Mouse (Mus musculus): ENCODE measurements around the gene Olfr1215. TPM values are rescaled to one million over a fixed set of nuclear protein-coding genes. Genes with fewer than 3 reads are reported as not detected.
"Not testable (repeated sequence)": the region's sequence is repeated elsewhere in the genome, so short reads cannot be mapped to it uniquely, and the experiment has no call there.

Gene Olfr1215
- not detected in 2 replicates for total RNA-seq (2014; rRNA removed)
- polyA plus RNA-seq (2015; fragmentation: Nextera tagmentation; extraction: Ambion mirVana) = not detected in 2 replicates

GRCm38 (mm10) chr2:89006873-89007272, at the start of gene Olfr1215:
Gene Olfr1215 (minus strand): TSS chr2:89006973.
- H3K27ac ChIP-seq (ENCODE audit: low read depth, low read length) = no peak within 1 kb of the TSS
- no peak within 1 kb of the TSS for H3K9ac ChIP-seq
- 65% methylated on average over 2 of the region's 2 CpGs for WGBS
- no peaks in the 10 kb centered on the region for H3K4me1 ChIP-seq (ENCODE audit: insufficient read depth)
- DNase-seq (no peak), ATAC-seq (no peak)
- no peak within 1 kb of the TSS for H3K4me2 ChIP-seq (ENCODE audit: low read depth)
- no peaks in the 10 kb centered on the region for H3K27me3 ChIP-seq (ENCODE audit: insufficient read depth, low read length)
- TF ChIP-seq CTCF (IDR thresholded peaks at IDR 0.05; ENCODE audit: low read depth) = no peak
- no peaks in the 10 kb centered on the region for H3K9me3 ChIP-seq (ENCODE audit: low read length)
- H3K36me3 ChIP-seq (ENCODE audit: insufficient read depth) = no peaks in the 10 kb centered on the region
- no peak within 1 kb of the TSS for H3K4me3 ChIP-seq (ENCODE audit: low read depth, low read length)

DNA sequence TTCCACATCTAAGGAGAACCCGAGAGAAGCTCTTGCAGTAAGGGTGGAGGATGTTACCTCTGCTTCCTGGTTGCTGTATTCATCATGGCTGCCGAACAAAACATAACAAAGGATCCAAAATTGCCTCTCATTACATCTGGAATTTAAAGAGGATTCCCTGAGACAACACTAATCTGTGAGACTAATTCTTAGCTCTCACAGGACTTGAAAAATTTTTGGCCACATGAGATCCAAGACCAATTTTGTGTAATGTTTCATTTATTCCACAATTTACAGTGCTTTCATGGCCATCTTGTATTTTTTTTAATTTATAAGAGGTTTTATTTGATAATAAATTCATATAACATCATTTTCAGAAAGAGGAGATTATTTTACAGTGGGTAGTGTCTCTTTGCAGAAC, 25.2 kb upstream of the Olfr1215 start, which contains the start of gene Olfr1217:
Olfr1217 (minus strand) TSS at position 101 of the 400 bp plus-strand sequence.
- no peaks in the 10 kb centered on the region for H3K27me3 ChIP-seq (ENCODE audit: insufficient read depth, low read length)
- H3K4me3 ChIP-seq (ENCODE audit: low read depth, low read length) = no peak within 1 kb of the TSS
- no peak within 1 kb of the TSS for H3K27ac ChIP-seq (ENCODE audit: low read depth, low read length)
- DNase-seq = no peak
- no peak within 1 kb of the TSS for H3K9ac ChIP-seq
- no peak for TF ChIP-seq CTCF (IDR thresholded peaks at IDR 0.05; ENCODE audit: low read depth)
- no peak for ATAC-seq
- WGBS = 63% methylated on average over 2 of the region's 2 CpGs
- H3K36me3 ChIP-seq (ENCODE audit: insufficient read depth) = no peaks in the 10 kb centered on the region
- H3K9me3 ChIP-seq (ENCODE audit: low read length) = no peaks in the 10 kb centered on the region
- H3K4me1 ChIP-seq (ENCODE audit: insufficient read depth) = no peaks in the 10 kb centered on the region
- no peak within 1 kb of the TSS for H3K4me2 ChIP-seq (ENCODE audit: low read depth)

GRCm38 (mm10) chr2:89021436-89021835, 14.7 kb upstream of the Olfr1215 start:
- ATAC-seq, DNase-seq: not testable (repeated sequence)

DNA sequence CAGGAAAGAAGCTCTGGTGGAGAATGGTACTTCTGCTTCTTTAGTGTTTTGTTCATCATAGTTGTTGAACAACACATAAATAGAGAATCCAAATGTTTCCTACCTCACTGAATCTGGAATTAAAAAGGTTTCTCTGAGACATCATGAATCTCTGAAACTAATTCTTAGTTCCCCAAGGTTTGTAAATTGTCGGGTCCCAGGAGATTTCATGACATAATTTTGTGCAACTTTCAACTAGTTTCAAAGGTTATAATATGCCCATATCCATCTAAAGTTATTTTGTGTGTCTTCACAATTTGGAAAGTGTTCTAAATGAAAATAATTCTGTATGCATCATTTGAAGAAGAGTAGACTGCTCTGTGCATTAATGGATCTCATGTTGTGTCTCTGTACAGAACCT, 11.5 kb upstream of the Olfr1215 start, which contains the start of gene Olfr1216:
Olfr1216 (minus strand) TSS at position 101 of the 400 bp plus-strand sequence.
- ATAC-seq = no peak

More at GRCm38 (mm10) chr2:89021436-89021835, 14.7 kb upstream of the Olfr1215 start:
- H3K36me3 ChIP-seq (ENCODE audit: insufficient read depth); H3K4me3 ChIP-seq (ENCODE audit: low read depth, low read length); H3K27ac ChIP-seq (ENCODE audit: low read depth, low read length); H3K9ac ChIP-seq; H3K4me2 ChIP-seq (ENCODE audit: low read depth); H3K27me3 ChIP-seq (ENCODE audit: insufficient read depth, low read length); H3K9me3 ChIP-seq (ENCODE audit: low read length); H3K4me1 ChIP-seq (ENCODE audit: insufficient read depth): not testable (repeated sequence)
- 77% methylated on average over 3 of the region's 3 CpGs for WGBS

GRCm38 (mm10) chr2:88992553-88992952, 14.2 kb downstream of the Olfr1215 start, which contains the start of gene Olfr1214:
Gene Olfr1214 (minus strand): TSS chr2:88992653.
- no peak within 1 kb of the TSS for H3K27ac ChIP-seq (ENCODE audit: low read depth, low read length)
- no peak within 1 kb of the TSS for H3K4me2 ChIP-seq (ENCODE audit: low read depth)
- H3K36me3 ChIP-seq (ENCODE audit: insufficient read depth) = no peaks in the 10 kb centered on the region
- no peaks in the 10 kb centered on the region for H3K4me1 ChIP-seq (ENCODE audit: insufficient read depth)
- no peak for TF ChIP-seq CTCF (IDR thresholded peaks at IDR 0.05; ENCODE audit: low read depth)
- no peak for DNase-seq
- H3K4me3 ChIP-seq (ENCODE audit: low read depth, low read length) = no peak within 1 kb of the TSS
- no peak for ATAC-seq
- no peak within 1 kb of the TSS for H3K9ac ChIP-seq
- H3K27me3 ChIP-seq (ENCODE audit: insufficient read depth, low read length) = no peaks in the 10 kb centered on the region
- WGBS = 89% methylated on average over 1 of the region's 1 CpGs
- H3K9me3 ChIP-seq (ENCODE audit: low read length) = no peaks in the 10 kb centered on the region

More for the DNA sequence above, 11.5 kb upstream of the Olfr1215 start, which contains the start of gene Olfr1216:
- Histone ChIP-seq H3K36me3 (ENCODE audit: insufficient read depth) (no peaks in the 10 kb centered on the region), H3K4me3 (ENCODE audit: low read depth, low read length) (no peak within 1 kb of the TSS), H3K27ac (ENCODE audit: low read depth, low read length) (no peak within 1 kb of the TSS), H3K27me3 (ENCODE audit: insufficient read depth, low read length) (no peaks in the 10 kb centered on the region), H3K9ac (no peak within 1 kb of the TSS), H3K9me3 (ENCODE audit: low read length) (no peaks in the 10 kb centered on the region), H3K4me1 (ENCODE audit: insufficient read depth) (no peaks in the 10 kb centered on the region), H3K4me2 (ENCODE audit: low read depth) (no peak within 1 kb of the TSS)
- DNase-seq = no peak
- TF ChIP-seq CTCF (IDR thresholded peaks at IDR 0.05; ENCODE audit: low read depth) = no peak
- WGBS = 79% methylated on average over 1 of the region's 1 CpGs

DNA sequence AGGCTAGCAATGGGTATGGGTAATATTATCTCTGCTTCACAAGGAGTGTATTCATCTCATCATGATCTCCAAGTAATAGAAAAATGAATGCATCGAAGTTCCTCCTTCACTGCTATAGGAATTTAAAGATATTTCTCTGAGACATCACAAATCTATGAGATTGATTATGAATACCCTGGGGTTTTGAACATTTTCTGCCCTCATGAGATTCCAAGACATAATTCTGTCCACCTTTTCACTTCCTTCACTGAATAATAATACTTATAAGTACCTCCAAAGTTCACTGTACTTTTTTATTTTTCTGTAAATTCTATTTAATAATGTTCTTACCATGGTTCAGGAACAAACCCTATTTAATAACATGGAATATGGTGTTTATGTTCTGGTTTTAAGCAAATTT, 26.6 kb downstream of the Olfr1215 start, which contains the start of gene Gm13762:
Gm13762 (minus strand) TSS at position 101 of the 400 bp plus-strand sequence.
- no peak for TF ChIP-seq CTCF (IDR thresholded peaks at IDR 0.05; ENCODE audit: low read depth)
- 88% methylated on average over 1 of the region's 1 CpGs for WGBS

GRCm38 (mm10) chr2:88953669-88954068, 53.1 kb downstream of the Olfr1215 start, which contains the start of gene Olfr1212:
Gene Olfr1212 (plus strand): TSS chr2:88953969.
- H3K4me2 ChIP-seq (ENCODE audit: low read depth) = no peak within 1 kb of the TSS
- no peaks in the 10 kb centered on the region for H3K27me3 ChIP-seq (ENCODE audit: insufficient read depth, low read length)
- no peak within 1 kb of the TSS for H3K4me3 ChIP-seq (ENCODE audit: low read depth, low read length)
- no peak for TF ChIP-seq CTCF (IDR thresholded peaks at IDR 0.05; ENCODE audit: low read depth)
- H3K4me1 ChIP-seq (ENCODE audit: insufficient read depth) = no peaks in the 10 kb centered on the region
- H3K9me3 ChIP-seq (ENCODE audit: low read length) = no peaks in the 10 kb centered on the region
- no peaks in the 10 kb centered on the region for H3K36me3 ChIP-seq (ENCODE audit: insufficient read depth)
- H3K27ac ChIP-seq (ENCODE audit: low read depth, low read length) = no peak within 1 kb of the TSS
- H3K9ac ChIP-seq = no peak within 1 kb of the TSS
- no peak for ATAC-seq
- no peak for DNase-seq

More for the DNA sequence above, 26.6 kb downstream of the Olfr1215 start, which contains the start of gene Gm13762:
- Histone ChIP-seq H3K4me2 (ENCODE audit: low read depth) (no peak within 1 kb of the TSS), H3K27ac (ENCODE audit: low read depth, low read length) (no peak within 1 kb of the TSS), H3K9me3 (ENCODE audit: low read length) (no peaks in the 10 kb centered on the region), H3K4me1 (ENCODE audit: insufficient read depth) (no peaks in the 10 kb centered on the region), H3K36me3 (ENCODE audit: insufficient read depth) (no peaks in the 10 kb centered on the region), H3K9ac (no peak within 1 kb of the TSS), H3K27me3 (ENCODE audit: insufficient read depth, low read length) (no peaks in the 10 kb centered on the region), H3K4me3 (ENCODE audit: low read depth, low read length) (no peak within 1 kb of the TSS)
- ATAC-seq = no peak
- DNase-seq = no peak

Other genes starting within 250 kb of the Olfr1215 start
- not detected in 2 replicates for gene Olfr1199, start 246.5 kb downstream of the Olfr1215 start, total RNA-seq (2014; rRNA removed)
- not detected in 2 replicates for gene Olfr1199, start 246.5 kb downstream of the Olfr1215 start, polyA plus RNA-seq (2015; fragmentation: Nextera tagmentation; extraction: Ambion mirVana)
- gene Olfr1200, start 236.5 kb downstream of the Olfr1215 start, total RNA-seq (2014; rRNA removed) = not detected in 2 replicates
- gene Olfr1200, start 236.5 kb downstream of the Olfr1215 start, polyA plus RNA-seq (2015; fragmentation: Nextera tagmentation; extraction: Ambion mirVana) = not detected in 2 replicates
- not detected in 2 replicates for gene Olfr1201, start 213.9 kb downstream of the Olfr1215 start, total RNA-seq (2014; rRNA removed)
- not detected in 2 replicates for gene Olfr1201, start 213.9 kb downstream of the Olfr1215 start, polyA plus RNA-seq (2015; fragmentation: Nextera tagmentation; extraction: Ambion mirVana)
- gene Olfr1202, start 192.5 kb downstream of the Olfr1215 start, total RNA-seq (2014; rRNA removed) = not detected in 2 replicates
- not detected in 2 replicates for gene Olfr1202, start 192.5 kb downstream of the Olfr1215 start, polyA plus RNA-seq (2015; fragmentation: Nextera tagmentation; extraction: Ambion mirVana)
- gene Olfr1205, start 177.2 kb downstream of the Olfr1215 start, total RNA-seq (2014; rRNA removed) = not detected in 2 replicates
- not detected in 2 replicates for gene Olfr1205, start 177.2 kb downstream of the Olfr1215 start, polyA plus RNA-seq (2015; fragmentation: Nextera tagmentation; extraction: Ambion mirVana)
- gene Olfr1204, start 157.7 kb downstream of the Olfr1215 start, total RNA-seq (2014; rRNA removed) = not detected in 2 replicates
- not detected in 2 replicates for gene Olfr1204, start 157.7 kb downstream of the Olfr1215 start, polyA plus RNA-seq (2015; fragmentation: Nextera tagmentation; extraction: Ambion mirVana)
- gene Olfr1206, start 143.7 kb downstream of the Olfr1215 start, total RNA-seq (2014; rRNA removed) = not detected in 2 replicates
- not detected in 2 replicates for gene Olfr1206, start 143.7 kb downstream of the Olfr1215 start, polyA plus RNA-seq (2015; fragmentation: Nextera tagmentation; extraction: Ambion mirVana)
- not detected in 2 replicates for gene Olfr1208, start 104.7 kb downstream of the Olfr1215 start, total RNA-seq (2014; rRNA removed)
- not detected in 2 replicates for gene Olfr1208, start 104.7 kb downstream of the Olfr1215 start, polyA plus RNA-seq (2015; fragmentation: Nextera tagmentation; extraction: Ambion mirVana)
- not detected in 2 replicates for gene Olfr1209, start 91.8 kb downstream of the Olfr1215 start, total RNA-seq (2014; rRNA removed)
- gene Olfr1209, start 91.8 kb downstream of the Olfr1215 start, polyA plus RNA-seq (2015; fragmentation: Nextera tagmentation; extraction: Ambion mirVana) = not detected in 2 replicates
- not detected in 2 replicates for gene Olfr1211, start 68.9 kb downstream of the Olfr1215 start, total RNA-seq (2014; rRNA removed)
- not detected in 2 replicates for gene Olfr1211, start 68.9 kb downstream of the Olfr1215 start, polyA plus RNA-seq (2015; fragmentation: Nextera tagmentation; extraction: Ambion mirVana)
- not detected in 2 replicates for gene Olfr1212, start 53.0 kb downstream of the Olfr1215 start, total RNA-seq (2014; rRNA removed)
- gene Olfr1212, start 53.0 kb downstream of the Olfr1215 start, polyA plus RNA-seq (2015; fragmentation: Nextera tagmentation; extraction: Ambion mirVana) = not detected in 2 replicates
- gene Gm13762, start 26.7 kb downstream of the Olfr1215 start, total RNA-seq (2014; rRNA removed) = not detected in 2 replicates
- not detected in 2 replicates for gene Gm13762, start 26.7 kb downstream of the Olfr1215 start, polyA plus RNA-seq (2015; fragmentation: Nextera tagmentation; extraction: Ambion mirVana)
- not detected in 2 replicates for gene Olfr1214, start 14.3 kb downstream of the Olfr1215 start, total RNA-seq (2014; rRNA removed)
- gene Olfr1214, start 14.3 kb downstream of the Olfr1215 start, polyA plus RNA-seq (2015; fragmentation: Nextera tagmentation; extraction: Ambion mirVana) = not detected in 2 replicates
- gene Olfr1216, start 11.4 kb upstream of the Olfr1215 start, total RNA-seq (2014; rRNA removed) = not detected in 2 replicates
- not detected in 2 replicates for gene Olfr1216, start 11.4 kb upstream of the Olfr1215 start, polyA plus RNA-seq (2015; fragmentation: Nextera tagmentation; extraction: Ambion mirVana)
- gene Olfr1217, start 25.1 kb upstream of the Olfr1215 start, total RNA-seq (2014; rRNA removed) = not detected in 2 replicates
- gene Olfr1217, start 25.1 kb upstream of the Olfr1215 start, polyA plus RNA-seq (2015; fragmentation: Nextera tagmentation; extraction: Ambion mirVana) = not detected in 2 replicates
- gene Olfr1218, start 54.2 kb upstream of the Olfr1215 start, total RNA-seq (2014; rRNA removed) = not detected in 2 replicates
- not detected in 2 replicates for gene Olfr1218, start 54.2 kb upstream of the Olfr1215 start, polyA plus RNA-seq (2015; fragmentation: Nextera tagmentation; extraction: Ambion mirVana)
- gene Olfr1219, start 76.5 kb upstream of the Olfr1215 start, total RNA-seq (2014; rRNA removed) = not detected in 2 replicates
- gene Olfr1219, start 76.5 kb upstream of the Olfr1215 start, polyA plus RNA-seq (2015; fragmentation: Nextera tagmentation; extraction: Ambion mirVana) = not detected in 2 replicates
- not detected in 2 replicates for gene Olfr1220, start 99.9 kb upstream of the Olfr1215 start, total RNA-seq (2014; rRNA removed)
- gene Olfr1220, start 99.9 kb upstream of the Olfr1215 start, polyA plus RNA-seq (2015; fragmentation: Nextera tagmentation; extraction: Ambion mirVana) = not detected in 2 replicates
- not detected in 2 replicates for gene Olfr1221, start 110.3 kb upstream of the Olfr1215 start, total RNA-seq (2014; rRNA removed)
- not detected in 2 replicates for gene Olfr1221, start 110.3 kb upstream of the Olfr1215 start, polyA plus RNA-seq (2015; fragmentation: Nextera tagmentation; extraction: Ambion mirVana)
- gene Olfr1222, start 126.1 kb upstream of the Olfr1215 start, total RNA-seq (2014; rRNA removed) = not detected in 2 replicates
- not detected in 2 replicates for gene Olfr1222, start 126.1 kb upstream of the Olfr1215 start, polyA plus RNA-seq (2015; fragmentation: Nextera tagmentation; extraction: Ambion mirVana)
- not detected in 2 replicates for gene Olfr1223, start 144.6 kb upstream of the Olfr1215 start, total RNA-seq (2014; rRNA removed)
- gene Olfr1223, start 144.6 kb upstream of the Olfr1215 start, polyA plus RNA-seq (2015; fragmentation: Nextera tagmentation; extraction: Ambion mirVana) = not detected in 2 replicates
- gene Olfr1224-ps1, start 157.1 kb upstream of the Olfr1215 start, total RNA-seq (2014; rRNA removed) = not detected in 2 replicates
- not detected in 2 replicates for gene Olfr1224-ps1, start 157.1 kb upstream of the Olfr1215 start, polyA plus RNA-seq (2015; fragmentation: Nextera tagmentation; extraction: Ambion mirVana)
- not detected in 2 replicates for gene Olfr1225, start 167.7 kb upstream of the Olfr1215 start, total RNA-seq (2014; rRNA removed)
- gene Olfr1225, start 167.7 kb upstream of the Olfr1215 start, polyA plus RNA-seq (2015; fragmentation: Nextera tagmentation; extraction: Ambion mirVana) = not detected in 2 replicates
- not detected in 2 replicates for gene Olfr1226, start 193.1 kb upstream of the Olfr1215 start, total RNA-seq (2014; rRNA removed)
- not detected in 2 replicates for gene Olfr1226, start 193.1 kb upstream of the Olfr1215 start, polyA plus RNA-seq (2015; fragmentation: Nextera tagmentation; extraction: Ambion mirVana)
- not detected in 2 replicates for gene Olfr1228, start 247.1 kb upstream of the Olfr1215 start, total RNA-seq (2014; rRNA removed)
- not detected in 2 replicates for gene Olfr1228, start 247.1 kb upstream of the Olfr1215 start, polyA plus RNA-seq (2015; fragmentation: Nextera tagmentation; extraction: Ambion mirVana)

Measured in forebrain, postnatal 0 days (tissue).